Mouse (Mus musculus) heart, embryonic 15.5 days (tissue): ENCODE measurements around the gene Sh2b1. TPM values are rescaled to one million over a fixed set of nuclear protein-coding genes. Genes with fewer than 3 reads are reported as not detected.

Experiments
- ATAC-seq: fragments of 200-750 bp; cut with Nextera tagmentation; replicated peaks from 2 replicates; pipeline ENCODE4 v1.8.0; 2017; ENCODE audit warnings: low read depth, moderate TSS enrichment; ENCODE audit not compliant: insufficient number of reproducible peaks, insufficient read depth, low FRiP score
- H3K27ac ChIP-seq: fragments of 300-500 bp; sonication (generic); 2 replicates; pipeline ENCODE4 v1.5.1; 2015; ENCODE audit warnings: mild to moderate bottlenecking, inconsistent platforms
- H3K27me3 ChIP-seq: fragments of 300-500 bp; sonication (generic); 2 replicates; pipeline ENCODE4 v1.6.1; 2015; ENCODE audit warnings: inconsistent platforms
- H3K36me3 ChIP-seq: fragments of 300-500 bp; sonication (generic); 2 replicates; pipeline ENCODE4 v1.6.1; 2015; ENCODE audit warnings: mild to moderate bottlenecking, inconsistent platforms
- H3K4me1 ChIP-seq: fragments of 300-500 bp; sonication (generic); replicated peaks from 2 replicates; pipeline ENCODE4 v1.6.1; 2015; ENCODE audit warnings: inconsistent platforms
- H3K4me2 ChIP-seq: fragments of 300-500 bp; sonication (generic); 2 replicates; pipeline ENCODE4 v1.6.1; 2015; ENCODE audit warnings: inconsistent platforms, mild to moderate bottlenecking, moderate library complexity
- H3K4me3 ChIP-seq: fragments of 300-500 bp; sonication (generic); 2 replicates; pipeline ENCODE4 v1.5.1; 2015; ENCODE audit warnings: mild to moderate bottlenecking, inconsistent platforms
- H3K9ac ChIP-seq: fragments of 300-500 bp; sonication (generic); 2 replicates; pipeline ENCODE4 v1.6.1; 2015; ENCODE audit warnings: mild to moderate bottlenecking, inconsistent platforms
- H3K9me3 ChIP-seq: fragments of 300-500 bp; sonication (generic); replicated peaks from 2 replicates; pipeline ENCODE4 v1.6.1; 2016; ENCODE audit warnings: inconsistent platforms
- WGBS: fragments of 180-500 bp; shearing (Covaris S2); methylation state at CpG from one replicate; pipeline ENCODE4 v1.1.7; 2015; ENCODE audit warnings: mixed read lengths; 5-methylcytosine and 5-hydroxymethylcytosine counted together
- polyA plus RNA-seq: library from polyadenylated mRNA; unstranded; fragments of >200 nt; fragmentation: Nextera tagmentation; extraction: Ambion mirVana; gene quantifications from 2 replicates; pipeline ENCODE4 v1.2.1, GENCODE M21; 2015

The Sh2b1 gene
- polyA plus RNA-seq, 1 experiment from 2014 or later: 37.1 TPM

- H3K9me3 ChIP-seq: no peaks in the 10 kb centered on the region
- H3K27ac ChIP-seq: peak overlapping the region; percentile 74
- no peak for ATAC-seq
- H3K9ac ChIP-seq: 0 out of 2 replicates have a peak overlapping the region, but pooled peaks have one; percentile 16
- H3K4me2 ChIP-seq: no peak overlapping the region
- H3K36me3 ChIP-seq: peaks cover 37% of the 10 kb centered on the region
- no peaks in the 10 kb centered on the region for H3K27me3 ChIP-seq
- H3K4me3 ChIP-seq: no peak overlapping the region
- peaks cover 35% of the 10 kb centered on the region for H3K4me1 ChIP-seq
- 31% methylated on average over 5 of the region's 5 CpGs for WGBS
Observed at GRCm38 (mm10) chr7:126464836-126465235, 10.4 kb downstream of the Sh2b1 start.

GRCm38 (mm10) chr7:126464121-126464520 lies 11.1 kb downstream of the Sh2b1 start:
- H3K27me3 ChIP-seq: no peaks in the 10 kb centered on the region
- H3K36me3 ChIP-seq: peaks cover 29% of the 10 kb centered on the region
- H3K9me3 ChIP-seq: no peaks in the 10 kb centered on the region
- 69% methylated on average over 4 of the region's 4 CpGs for WGBS
- no peak overlapping the region for H3K9ac ChIP-seq
- H3K4me3 ChIP-seq: no peak overlapping the region
- H3K4me2 ChIP-seq: no peak overlapping the region
- H3K4me1 ChIP-seq: peaks cover 35% of the 10 kb centered on the region
- no peak for ATAC-seq
- H3K27ac ChIP-seq: 0 out of 2 replicates have a peak overlapping the region, but pooled peaks have one; percentile 74

GRCm38 (mm10) chr7:126463547-126463946 lies 11.7 kb downstream of the Sh2b1 start:
- Histone ChIP-seq H3K36me3 (peaks cover 24% of the 10 kb centered on the region), H3K9ac (no peak overlapping the region), H3K9me3 (no peaks in the 10 kb centered on the region), H3K27me3 (no peaks in the 10 kb centered on the region), H3K4me3 (no peak overlapping the region), H3K4me1 (peaks cover 40% of the 10 kb centered on the region), H3K27ac (no peak overlapping the region), H3K4me2 (no peak overlapping the region)
- 54% methylated on average over 4 of the region's 4 CpGs for WGBS
- ATAC-seq: no peak

GRCm38 (mm10) chr7:126463004-126463403 lies 12.2 kb downstream of the Sh2b1 start, which contains the start of gene Atp2a1:
Atp2a1 (minus strand) TSS chr7:126463108.
- H3K4me2 ChIP-seq: no peak within 1 kb of the TSS
- no peak for ATAC-seq
- H3K4me1 ChIP-seq: peaks cover 44% of the 10 kb centered on the region
- H3K36me3 ChIP-seq: peaks cover 18% of the 10 kb centered on the region
- no peak within 1 kb of the TSS for H3K9ac ChIP-seq
- H3K27me3 ChIP-seq: no peaks in the 10 kb centered on the region
- H3K27ac ChIP-seq: no peak within 1 kb of the TSS
- H3K4me3 ChIP-seq: no peak within 1 kb of the TSS
- 45% methylated on average over 5 of the region's 5 CpGs for WGBS
- no peaks in the 10 kb centered on the region for H3K9me3 ChIP-seq

GRCm38 (mm10) chr7:126461626-126462025 lies 13.6 kb downstream of the Sh2b1 start:
- Histone ChIP-seq H3K9ac (no peak overlapping the region), H3K4me2 (no peak overlapping the region), H3K27me3 (no peaks in the 10 kb centered on the region), H3K4me3 (no peak overlapping the region), H3K4me1 (peaks cover 43% of the 10 kb centered on the region), H3K9me3 (no peaks in the 10 kb centered on the region), H3K36me3 (peaks cover 4% of the 10 kb centered on the region), H3K27ac (no peak overlapping the region)
- 49% methylated on average over 3 of the region's 3 CpGs for WGBS
- no peak for ATAC-seq

- Histone ChIP-seq H3K27ac (no peak overlapping the region), H3K4me1 (peaks cover 35% of the 10 kb centered on the region), H3K9ac (no peak overlapping the region), H3K4me2 (no peak overlapping the region), H3K36me3 (no peaks in the 10 kb centered on the region), H3K27me3 (no peaks in the 10 kb centered on the region), H3K9me3 (no peaks in the 10 kb centered on the region), H3K4me3 (no peak overlapping the region)
- WGBS: 60% methylated on average over 10 of the region's 10 CpGs
- no peak for ATAC-seq
Observed at GRCm38 (mm10) chr7:126460623-126461399, 14.4 kb downstream of the Sh2b1 start.

GRCm38 (mm10) chr7:126458844-126459618 lies 16.2 kb downstream of the Sh2b1 start:
- H3K4me3 ChIP-seq: no peak overlapping the region
- WGBS: 69% methylated on average over 11 of the region's 11 CpGs
- no peak overlapping the region for H3K27ac ChIP-seq
- H3K9ac ChIP-seq: no peak overlapping the region
- H3K4me1 ChIP-seq: peaks cover 17% of the 10 kb centered on the region
- H3K36me3 ChIP-seq: no peaks in the 10 kb centered on the region
- no peaks in the 10 kb centered on the region for H3K9me3 ChIP-seq
- H3K4me2 ChIP-seq: no peak overlapping the region
- no peaks in the 10 kb centered on the region for H3K27me3 ChIP-seq
- no peak for ATAC-seq

GRCm38 (mm10) chr7:126458225-126458624 lies 17.0 kb downstream of the Sh2b1 start:
- H3K4me3 ChIP-seq: no peak overlapping the region
- ATAC-seq: no peak
- H3K27ac ChIP-seq: no peak overlapping the region
- H3K4me1 ChIP-seq: peaks cover 14% of the 10 kb centered on the region
- H3K27me3 ChIP-seq: no peaks in the 10 kb centered on the region; the same call in 1 of the 2 replicates
- H3K36me3 ChIP-seq: no peaks in the 10 kb centered on the region
- H3K9me3 ChIP-seq: no peaks in the 10 kb centered on the region
- no peak overlapping the region for H3K9ac ChIP-seq
- no peak overlapping the region for H3K4me2 ChIP-seq
- 71% methylated on average over 5 of the region's 5 CpGs for WGBS

- H3K27ac ChIP-seq: no peak overlapping the region
- H3K4me3 ChIP-seq: no peak overlapping the region
- H3K4me1 ChIP-seq: peaks cover 9% of the 10 kb centered on the region
- H3K36me3 ChIP-seq: no peaks in the 10 kb centered on the region
- WGBS: 74% methylated on average over 17 of the region's 17 CpGs
- ATAC-seq: no peak
- H3K4me2 ChIP-seq: no peak overlapping the region
- H3K9ac ChIP-seq: no peak overlapping the region
- no peaks in the 10 kb centered on the region; the same call in 1 of the 2 replicates for H3K27me3 ChIP-seq
- H3K9me3 ChIP-seq: no peaks in the 10 kb centered on the region
Observed at GRCm38 (mm10) chr7:126456382-126457266, 18.6 kb downstream of the Sh2b1 start.

GRCm38 (mm10) chr7:126455242-126455641 lies 20.0 kb downstream of the Sh2b1 start:
- Histone ChIP-seq H3K9me3 (no peaks in the 10 kb centered on the region), H3K27me3 (no peaks in the 10 kb centered on the region; the same call in 1 of the 2 replicates), H3K9ac (no peak overlapping the region), H3K36me3 (no peaks in the 10 kb centered on the region), H3K4me3 (no peak overlapping the region), H3K27ac (no peak overlapping the region), H3K4me1 (peaks cover 9% of the 10 kb centered on the region), H3K4me2 (no peak overlapping the region)
- WGBS: 84% methylated on average over 2 of the region's 2 CpGs
- no peak for ATAC-seq

- H3K27ac ChIP-seq: no peak overlapping the region
- WGBS: 67% methylated on average over 7 of the region's 7 CpGs
- no peaks in the 10 kb centered on the region for H3K9me3 ChIP-seq
- H3K27me3 ChIP-seq: no peaks in the 10 kb centered on the region; the same call in 1 of the 2 replicates
- no peak overlapping the region for H3K4me3 ChIP-seq
- no peak overlapping the region for H3K9ac ChIP-seq
- no peak overlapping the region for H3K4me2 ChIP-seq
- peaks cover 8% of the 10 kb centered on the region for H3K4me1 ChIP-seq
- ATAC-seq: no peak
- no peaks in the 10 kb centered on the region for H3K36me3 ChIP-seq
Observed at GRCm38 (mm10) chr7:126453861-126454260, 21.4 kb downstream of the Sh2b1 start.
